Mouse (Mus musculus): ENCODE data around the gene Tmtc2.

DNA sequence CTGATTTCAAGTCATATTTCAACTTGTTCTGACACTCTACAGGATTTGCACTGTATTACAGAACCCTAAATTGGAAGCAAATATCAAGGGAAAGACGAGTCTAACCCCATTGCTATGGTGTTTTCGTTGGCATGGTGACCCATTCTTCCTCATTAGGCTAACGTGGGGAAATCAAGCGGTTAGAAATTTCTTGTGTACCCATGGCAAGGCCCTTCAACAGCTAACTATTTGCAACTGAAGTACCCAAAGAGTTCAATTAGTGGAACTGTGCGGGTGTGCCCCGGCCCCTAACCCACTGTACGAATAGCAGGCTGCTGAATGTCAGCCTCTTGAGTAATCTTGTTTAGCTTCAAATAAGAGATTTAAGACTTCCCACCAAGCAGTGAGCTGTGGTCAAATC lies 193.7 kb downstream of the Tmtc2 start:
- TF ChIP-seq POLR2AphosphoS2 (IDR thresholded peaks at IDR 0.05; ENCODE audit: low read depth, low read length) (no peak), UBTF (IDR thresholded peaks at IDR 0.05; ENCODE audit: low read depth, low read length) (no peak), CTCF (conservative IDR thresholded peaks at IDR 0.05 in 1 of 2, IDR thresholded peaks at IDR 0.05 in 1 of 2; ENCODE audit: low read depth in 2 of 2, low read length in 2 of 2) (no peak), NRF1 (IDR thresholded peaks at IDR 0.05; ENCODE audit: low read depth, low read length) (no peak), POLR2A (IDR thresholded peaks at IDR 0.05; ENCODE audit: low read depth, low read length) (no peak), TCF12 (IDR thresholded peaks at IDR 0.05; ENCODE audit: low read depth, low read length) (no peak), RAD21 (IDR thresholded peaks at IDR 0.05; ENCODE audit: low read depth, low read length) (no peak), KAT2A (IDR thresholded peaks at IDR 0.05; ENCODE audit: insufficient replicate concordance, low read length) (no peak), USF2 (conservative IDR thresholded peaks at IDR 0.05; ENCODE audit: low read depth, low read length) (no peak), ZC3H11A (IDR thresholded peaks at IDR 0.05; ENCODE audit: low read depth, low read length) (no peak), HCFC1 (IDR thresholded peaks at IDR 0.05; ENCODE audit: low read depth, low read length) (no peak), MAZ (IDR thresholded peaks at IDR 0.05; ENCODE audit: low read depth, low read length) (no peak)

All from CH12.LX (cell line).